Mouse (Mus musculus): Measurements from ENCODE around the gene Zfp64. TPM values are rescaled to one million over a fixed set of nuclear protein-coding genes. Genes with fewer than 3 reads are reported as not detected.

The Zfp64 gene
- polyA plus RNA-seq, 1 experiment from 2014 or later, result 37.2 TPM

DNA sequence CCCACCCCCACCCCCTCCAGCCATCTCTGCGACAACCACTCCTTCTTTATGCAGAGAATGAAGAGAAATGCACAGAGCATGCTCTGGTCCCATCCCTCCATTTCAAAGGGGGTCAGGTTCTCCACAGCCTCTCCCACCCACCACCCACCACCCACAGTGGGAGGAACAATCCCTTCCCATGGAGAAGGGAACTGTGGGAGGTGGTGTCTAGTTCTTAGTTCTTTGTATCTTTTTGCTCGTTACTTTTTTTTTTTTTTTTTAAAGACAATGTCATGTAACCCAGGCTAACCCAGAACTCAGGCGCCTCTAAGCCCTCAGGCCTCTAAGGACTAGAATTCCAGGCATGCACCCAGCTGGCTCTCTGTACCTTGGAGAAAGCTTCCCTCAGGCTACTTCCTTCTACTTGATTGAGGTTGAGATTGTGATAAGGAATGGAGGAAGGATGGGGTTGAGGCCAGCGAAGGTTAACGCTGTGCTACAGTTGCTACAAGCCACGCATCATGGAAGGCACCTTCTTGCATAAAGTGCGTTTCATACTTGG lies 109.1 kb downstream of the Zfp64 start:
- Histone ChIP-seq H3K36me3 (ENCODE audit: control insufficient read depth, insufficient read depth, low read length) (no peaks in the 10 kb centered on the region), H3K27me3 (ENCODE audit: control insufficient read depth, insufficient read depth, low read length) (peaks cover 3% of the 10 kb centered on the region; the same call in 1 of the 2 replicates), H3K27ac (ENCODE audit: low read length) (no peak overlapping the region), H3K4me3 (ENCODE audit: low read depth, low read length) (no peak overlapping the region), H3K4me1 (ENCODE audit: control insufficient read depth, insufficient read depth, low read length) (no peaks in the 10 kb centered on the region; the same call in 1 of the 2 replicates), H3K9me3 (ENCODE audit: control insufficient read depth, low read depth, low read length) (no peaks in the 10 kb centered on the region), H3K9ac (replicated peaks; ENCODE audit: low read depth, low read length) (no peak overlapping the region), H3K4me2 (replicated peaks; ENCODE audit: low read depth, low read length) (no peak overlapping the region)
- WGBS, result 84% methylated on average over 7 of the region's 7 CpGs
- ATAC-seq (ENCODE audit: insufficient number of reproducible peaks, insufficient read depth, low FRiP score, low read depth), result no peak

Other genes with a start within 250 kb of the Zfp64 start
- gene Atp9a, start 213.2 kb downstream of the Zfp64 start, polyA plus RNA-seq (2014; fragmentation: Nextera tagmentation; extraction: Ambion mirVana), result 12.6 and 14.3 TPM in 2 replicates
- 0.91 and 2.1 TPM in 2 replicates for gene Sall4, start 187.6 kb downstream of the Zfp64 start, polyA plus RNA-seq (2014; fragmentation: Nextera tagmentation; extraction: Ambion mirVana)